Mouse (Mus musculus): ENCODE data around the gene Arhgef25.
"Not testable (repeated sequence)": the region's sequence is repeated elsewhere in the genome, so short reads cannot be mapped to it uniquely, and the experiment has no call there.

Arhgef25 gene

GRCm38 (mm10) chr10:127164190-127164589, 25.7 kb downstream of the Arhgef25 start:
- no peak for DNase-seq

GRCm38 (mm10) chr10:127162771-127163261, 27.1 kb downstream of the Arhgef25 start:
- not testable (repeated sequence) for DNase-seq

- no peak for DNase-seq
Observed at GRCm38 (mm10) chr10:127160728-127161127, 29.2 kb downstream of the Arhgef25 start.

- DNase-seq = no peak
Observed at GRCm38 (mm10) chr10:127160081-127160480, 29.8 kb downstream of the Arhgef25 start.

- no peak for DNase-seq
Observed at GRCm38 (mm10) chr10:127158471-127158870, 31.4 kb downstream of the Arhgef25 start.

- DNase-seq = no peak
Observed at GRCm38 (mm10) chr10:127156511-127156910, 33.4 kb downstream of the Arhgef25 start.

- no peak for DNase-seq
Observed at GRCm38 (mm10) chr10:127156089-127156488, 33.8 kb downstream of the Arhgef25 start.

- DNase-seq = no peak
Observed at GRCm38 (mm10) chr10:127154652-127155051, 35.2 kb downstream of the Arhgef25 start.

GRCm38 (mm10) chr10:127154241-127154640, 35.6 kb downstream of the Arhgef25 start:
- no peak for DNase-seq

- DNase-seq = no peak
Observed at GRCm38 (mm10) chr10:127153323-127153722, 36.6 kb downstream of the Arhgef25 start.

- DNase-seq = not testable (repeated sequence)
Observed at GRCm38 (mm10) chr10:127152556-127152955, 37.3 kb downstream of the Arhgef25 start.

- DNase-seq = not testable (repeated sequence)
Observed at GRCm38 (mm10) chr10:127151233-127151632, 38.6 kb downstream of the Arhgef25 start.

- peak; percentile 76 for DNase-seq
Observed at GRCm38 (mm10) chr10:127150471-127150872, 39.4 kb downstream of the Arhgef25 start.

GRCm38 (mm10) chr10:127147135-127147534, 42.7 kb downstream of the Arhgef25 start:
- peak; percentile 46 for DNase-seq

GRCm38 (mm10) chr10:127145303-127145702, 44.6 kb downstream of the Arhgef25 start:
- no peak for DNase-seq

GRCm38 (mm10) chr10:127144536-127144935, 45.3 kb downstream of the Arhgef25 start:
- DNase-seq = no peak

GRCm38 (mm10) chr10:127143228-127143627, 46.7 kb downstream of the Arhgef25 start:
- DNase-seq = no peak

- DNase-seq = no peak
Observed at GRCm38 (mm10) chr10:127141500-127141899, 48.4 kb downstream of the Arhgef25 start.

- DNase-seq = no peak
Observed at GRCm38 (mm10) chr10:127140971-127141370, 48.9 kb downstream of the Arhgef25 start.

- DNase-seq = no peak
Observed at GRCm38 (mm10) chr10:127138328-127139141, 51.3 kb downstream of the Arhgef25 start.

- DNase-seq = no peak
Observed at GRCm38 (mm10) chr10:127137896-127138295, 52.0 kb downstream of the Arhgef25 start.

GRCm38 (mm10) chr10:127136510-127136909, 53.4 kb downstream of the Arhgef25 start:
- DNase-seq = no peak

- DNase-seq = no peak
Observed at GRCm38 (mm10) chr10:127135118-127135836, 54.6 kb downstream of the Arhgef25 start.
